Mouse (Mus musculus): Measurements from ENCODE around the gene Gm2310.
"Not testable (repeated sequence)": the region's sequence is repeated elsewhere in the genome, so short reads cannot be mapped to it uniquely, and the experiment has no call there.

Gene Gm2310

GRCm38 (mm10) chr15:8519853-8520252 lies at the start of gene Gm2310:
Gene Gm2310 (minus strand): TSS chr15:8519953.
- DNase-seq, result not testable (repeated sequence)

- peak; percentile 81 for DNase-seq
These were observed 49.1 kb upstream of the Gm2310 start for GRCm38 (mm10) chr15:8568645-8569528.

- DNase-seq, result no peak
These were observed 48.5 kb upstream of the Gm2310 start for GRCm38 (mm10) chr15:8568286-8568644.

- DNase-seq, result no peak
These were observed 45.7 kb upstream of the Gm2310 start for GRCm38 (mm10) chr15:8565416-8565815.

- no peak for DNase-seq
These were observed 44.6 kb upstream of the Gm2310 start for GRCm38 (mm10) chr15:8564331-8564730.

GRCm38 (mm10) chr15:8563423-8564194 lies 43.9 kb upstream of the Gm2310 start:
- no peak for DNase-seq

GRCm38 (mm10) chr15:8562776-8563175 lies 43.0 kb upstream of the Gm2310 start:
- DNase-seq, result no peak

GRCm38 (mm10) chr15:8531201-8531600 lies 11.4 kb upstream of the Gm2310 start:
- DNase-seq, result no peak

GRCm38 (mm10) chr15:8512957-8513356 lies 6.8 kb downstream of the Gm2310 start:
- no peak for DNase-seq

- peak; percentile 25 for DNase-seq
These were observed 7.9 kb downstream of the Gm2310 start for GRCm38 (mm10) chr15:8511861-8512260.

GRCm38 (mm10) chr15:8502431-8502830 lies 17.3 kb downstream of the Gm2310 start:
- no peak for DNase-seq

- DNase-seq, result no peak
These were observed 34.5 kb downstream of the Gm2310 start for GRCm38 (mm10) chr15:8485261-8485660.

GRCm38 (mm10) chr15:8469006-8469575 lies 50.7 kb downstream of the Gm2310 start:
- DNase-seq, result no peak
